Mouse (Mus musculus) neural tube, embryonic 11.5 days (tissue): ENCODE results near the gene Kcnd1. TPM values are rescaled to one million over a fixed set of nuclear protein-coding genes. Genes with fewer than 3 reads are reported as not detected.
A peak's percentile ranks its signal among the peaks of the same experiment; 100 is the strongest.

Experiments used
- microRNA counts: library from miRNA; unstranded; fragments of <30 nt; microRNA quantifications from one replicate; lab custom pipeline; 2015
- microRNA-seq: library from miRNA; unstranded; fragments of <30 nt; microRNA quantifications from one replicate; pipeline ENCODE4, GENCODE M21; 2016
- polyA plus RNA-seq: library from polyadenylated mRNA; unstranded; fragments of >200 nt; fragmentation: Nextera tagmentation; extraction: Ambion mirVana; gene quantifications from 2 replicates; pipeline ENCODE4 v1.2.1, GENCODE M21; 2014

The Kcnd1 gene
- polyA plus RNA-seq, 1 experiment from 2014 or later, result 2.2 TPM

MicroRNAs within 50 kb of the gene (microRNA counts, 519-probe panel; counts per million panel counts)
- 4,077 counts per million, percentile 75 among the panel's probes with 10 or more counts for microRNA mmu-miR-1198 (lab: Ali Mortazavi, UCI)

Small RNA genes within 50 kb of the gene (microRNA-seq; reads per million reads assigned to microRNA genes)
- gene Mir1198, result 31.2 reads per million, percentile 33 among the genes with 10 or more reads in this experiment

Other genes starting within 250 kb of the Kcnd1 start
- not detected in 2 replicates for gene Foxp3, start 248.6 kb upstream of the Kcnd1 start, polyA plus RNA-seq
- gene Ppp1r3f, start 248.0 kb upstream of the Kcnd1 start, polyA plus RNA-seq, result 1.7 and 2.1 TPM in 2 replicates
- gene Ccdc22, start 216.8 kb upstream of the Kcnd1 start, polyA plus RNA-seq, result 28.4 and 29.2 TPM in 2 replicates
- gene Cacna1f, start 215.2 kb upstream of the Kcnd1 start, polyA plus RNA-seq, result not detected in 2 replicates
- gene Syp, start 183.8 kb upstream of the Kcnd1 start, polyA plus RNA-seq, result 15.5 and 18.6 TPM in 2 replicates
- 2.4 and 3.1 TPM in 2 replicates for gene Prickle3, start 165.0 kb upstream of the Kcnd1 start, polyA plus RNA-seq
- gene Plp2, start 150.9 kb upstream of the Kcnd1 start, polyA plus RNA-seq, result 43.3 and 49.4 TPM in 2 replicates
- not detected in 2 replicates for gene Magix, start 141.0 kb upstream of the Kcnd1 start, polyA plus RNA-seq
- gene Gpkow, start 125.2 kb upstream of the Kcnd1 start, polyA plus RNA-seq, result 47.3 and 48.4 TPM in 2 replicates
- 17.8 and 18.3 TPM in 2 replicates for gene Wdr45, start 108.0 kb upstream of the Kcnd1 start, polyA plus RNA-seq
- not detected in 2 replicates for gene Gm45208, start 100.0 kb upstream of the Kcnd1 start, polyA plus RNA-seq
- gene Praf2, start 93.8 kb upstream of the Kcnd1 start, polyA plus RNA-seq, result 102 and 104 TPM in 2 replicates
- gene Ccdc120, start 71.4 kb upstream of the Kcnd1 start, polyA plus RNA-seq, result 21.0 and 31.8 TPM in 2 replicates
- 21.6 and 25.9 TPM in 2 replicates for gene Tfe3, start 59.7 kb upstream of the Kcnd1 start, polyA plus RNA-seq
- 51.7 and 57.0 TPM in 2 replicates for gene Gripap1, start 32.5 kb upstream of the Kcnd1 start, polyA plus RNA-seq
- gene Otud5, start 19.1 kb downstream of the Kcnd1 start, polyA plus RNA-seq, result 35.9 and 40.8 TPM in 2 replicates
- gene Pim2, start 56.0 kb downstream of the Kcnd1 start, polyA plus RNA-seq, result 5.9 and 7.8 TPM in 2 replicates
- 13.8 and 15.3 TPM in 2 replicates for gene Slc35a2, start 61.7 kb downstream of the Kcnd1 start, polyA plus RNA-seq
- gene Pqbp1, start 77.0 kb downstream of the Kcnd1 start, polyA plus RNA-seq, result 137 and 143 TPM in 2 replicates
- 171 and 184 TPM in 2 replicates for gene Timm17b, start 77.1 kb downstream of the Kcnd1 start, polyA plus RNA-seq
- not detected in 2 replicates for gene Gm10491, start 85.5 kb downstream of the Kcnd1 start, polyA plus RNA-seq
- not detected in 2 replicates for gene Gm10490, start 87.3 kb downstream of the Kcnd1 start, polyA plus RNA-seq
- gene Pcsk1n, start 97.5 kb downstream of the Kcnd1 start, polyA plus RNA-seq, result 29.6 and 33.1 TPM in 2 replicates
- gene Eras, start 106.3 kb downstream of the Kcnd1 start, polyA plus RNA-seq, result not detected in 2 replicates
- 51.6 and 53.6 TPM in 2 replicates for gene Hdac6, start 125.6 kb downstream of the Kcnd1 start, polyA plus RNA-seq
- gene Gata1, start 155.8 kb downstream of the Kcnd1 start, polyA plus RNA-seq, result 4.7 and 4.9 TPM in 2 replicates
- gene Glod5, start 196.2 kb downstream of the Kcnd1 start, polyA plus RNA-seq, result not detected in 2 replicates